Comparison of ENCODE assay signal across 12 mouse cellular contexts in the genomic region with DNA sequence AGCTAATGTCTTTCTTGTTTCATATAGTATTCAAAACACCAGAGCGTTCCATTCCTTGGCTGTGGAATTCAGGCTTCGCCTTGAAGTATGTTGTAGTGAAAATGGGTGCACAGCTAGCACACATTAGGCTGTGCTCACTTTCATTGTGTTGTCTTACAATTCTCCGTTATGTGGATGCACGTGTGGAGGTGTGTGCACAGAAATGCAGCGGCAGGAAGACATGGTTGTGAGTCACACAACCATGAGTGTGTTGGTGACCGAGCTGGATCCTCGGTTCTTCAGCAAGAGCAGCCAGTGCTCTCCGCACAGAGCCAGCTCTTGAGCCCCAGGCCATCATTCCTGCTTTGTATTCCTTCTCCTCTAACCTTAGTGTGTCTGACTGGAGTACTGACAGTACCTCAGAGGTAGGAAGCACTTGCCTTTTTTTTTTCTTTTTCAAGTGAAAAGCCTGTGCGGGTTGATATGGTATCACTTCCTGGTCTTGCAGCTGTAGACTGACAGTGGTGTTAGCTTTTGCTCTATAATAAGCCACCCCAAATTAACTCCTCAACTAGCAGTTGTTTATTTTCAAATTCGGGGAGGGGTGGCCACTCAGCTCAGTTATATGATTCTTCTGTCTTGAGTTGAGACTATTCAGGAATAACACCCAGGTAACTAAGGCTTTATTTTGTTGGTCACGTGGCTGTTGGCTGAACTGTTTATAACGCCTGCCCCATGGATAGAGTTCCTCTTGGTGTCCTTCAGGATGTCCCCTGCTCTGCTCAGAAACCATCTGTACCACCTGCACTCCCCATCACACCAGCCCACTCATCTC. TPM values are rescaled to one million over a fixed set of nuclear protein-coding genes. Genes with fewer than 3 reads are reported as not detected.
DNase-seq lines count a peak whose midpoint lies in the region; ATAC-seq and TF ChIP-seq lines count a peak whose summit lies in the region.
"Had no signal": no experiment of that assay in that cellular context is flagged by ENCODE, and none has a peak within 500 bp of the region (broad histone marks: within the 10 kb centered on the region; RNA-seq: fewer than 3 reads in every experiment).

No protein-coding gene starts in this region.

- H3K9ac ChIP-seq in embryonic facial prominence, embryonic 15.5 days, result no peak overlapping the region
- H3K9ac ChIP-seq: embryonic facial prominence, embryonic 13.5 days; hindbrain, embryonic 15.5 days; neural tube, embryonic 13.5 days had no signal

- no peak overlapping the region for H3K4me3 ChIP-seq in embryonic facial prominence, embryonic 15.5 days (replicated peaks)
- H3K4me3 ChIP-seq in embryonic facial prominence, embryonic 10.5 days, result no peak overlapping the region
- peak overlapping the region; percentile 1; the same call in 1 of the 2 replicates for H3K4me3 ChIP-seq in spleen, adult 2 months (ENCODE audit: extremely low read depth, insufficient read depth, insufficient read length)
- H3K4me3 ChIP-seq: embryonic facial prominence, embryonic 13.5 days; hindbrain, embryonic 15.5 days; limb, embryonic 10.5 days; neural tube, embryonic 13.5 days had no signal

- no peak overlapping the region for H3K4me2 ChIP-seq in embryonic facial prominence, embryonic 15.5 days (replicated peaks)
- H3K4me2 ChIP-seq: embryonic facial prominence, embryonic 13.5 days; hindbrain, embryonic 15.5 days; neural tube, embryonic 13.5 days had no signal

- H3K9me3 ChIP-seq in embryonic facial prominence, embryonic 15.5 days (replicated peaks), result no peaks in the 10 kb centered on the region
- H3K9me3 ChIP-seq in embryonic facial prominence, embryonic 10.5 days, result no peaks in the 10 kb centered on the region
- H3K9me3 ChIP-seq: embryonic facial prominence, embryonic 13.5 days; hindbrain, embryonic 15.5 days; limb, embryonic 10.5 days; neural tube, embryonic 13.5 days had no signal

- H3K4me1 ChIP-seq in embryonic facial prominence, embryonic 15.5 days, result peaks cover 26% of the 10 kb centered on the region
- peaks cover 22% of the 10 kb centered on the region for H3K4me1 ChIP-seq in embryonic facial prominence, embryonic 10.5 days
- peaks cover 23% of the 10 kb centered on the region for H3K4me1 ChIP-seq in spleen, adult 2 months (ENCODE audit: control insufficient read depth, insufficient read depth, insufficient read length)

- TF ChIP-seq POLR2A in spleen, adult 2 months (IDR thresholded peaks at IDR 0.05; ENCODE audit: low read depth, low read length), result no peak

- 67% methylated on average over 12 of the region's 12 CpGs for WGBS in embryonic facial prominence, embryonic 15.5 days
- WGBS in embryonic facial prominence, embryonic 10.5 days, result 79% methylated on average over 12 of the region's 12 CpGs
- 46% methylated on average over 12 of the region's 12 CpGs for WGBS in spleen, adult 2 months

- no peak for TF ChIP-seq CTCF in spleen, adult 2 months (IDR thresholded peaks at IDR 0.05; ENCODE audit: extremely low read depth, insufficient read depth, insufficient read length, insufficient replicate concordance)

- H3K27me3 ChIP-seq in embryonic facial prominence, embryonic 15.5 days, result no peaks in the 10 kb centered on the region
- no peaks in the 10 kb centered on the region for H3K27me3 ChIP-seq in embryonic facial prominence, embryonic 10.5 days (replicated peaks; ENCODE audit: low read depth, poor library complexity, severe bottlenecking)
- no peaks in the 10 kb centered on the region for H3K27me3 ChIP-seq in spleen, adult 2 months (ENCODE audit: control insufficient read depth, insufficient read depth, low read length)
- H3K27me3 ChIP-seq in splenic B cell, adult 2 months (ENCODE audit: control insufficient read depth, insufficient read depth, low read length, poor library complexity, severe bottlenecking), result no peaks in the 10 kb centered on the region
- H3K27me3 ChIP-seq: embryonic facial prominence, embryonic 13.5 days; hindbrain, embryonic 15.5 days; neural tube, embryonic 13.5 days had no signal

- DNase-seq in embryonic facial prominence, embryonic 10.5 days (ENCODE audit: low spot score), result no peak
- no peak for DNase-seq in spleen, adult 2 months (ENCODE audit: low read depth in 1 of 2, low spot score in 2 of 2)
- DNase-seq in spleen, postnatal 4 days (ENCODE audit: low spot score in 2 of 2), result no peak
- DNase-seq in induced T-regulatory cell, adult 2 months (ENCODE audit: low read depth), result peak; percentile 25
- peak; percentile 66 for DNase-seq in splenic B cell, adult 2 months (ENCODE audit: low read depth, low spot score)
- no peak for DNase-seq in urinary bladder, postnatal 25 days (ENCODE audit: low spot score)
- DNase-seq in cerebellum, adult 11-12 months, result no peak

- H3K36me3 ChIP-seq in embryonic facial prominence, embryonic 15.5 days, result no peaks in the 10 kb centered on the region
- no peaks in the 10 kb centered on the region for H3K36me3 ChIP-seq in embryonic facial prominence, embryonic 10.5 days (replicated peaks)
- H3K36me3 ChIP-seq in spleen, adult 2 months (ENCODE audit: control insufficient read depth, insufficient read depth, low read length), result no peaks in the 10 kb centered on the region
- no peaks in the 10 kb centered on the region for H3K36me3 ChIP-seq in splenic B cell, adult 2 months (ENCODE audit: control insufficient read depth, insufficient read depth, low read length, poor library complexity, severe bottlenecking)
- H3K36me3 ChIP-seq: embryonic facial prominence, embryonic 13.5 days; hindbrain, embryonic 15.5 days; limb, embryonic 10.5 days; neural tube, embryonic 13.5 days had no signal

- H3K27ac ChIP-seq in embryonic facial prominence, embryonic 15.5 days (replicated peaks), result peak overlapping the region; percentile 19; the same call in 1 of the 2 replicates
- no peak overlapping the region for H3K27ac ChIP-seq in embryonic facial prominence, embryonic 10.5 days (replicated peaks)
- H3K27ac ChIP-seq in spleen, adult 2 months (ENCODE audit: insufficient read depth, low read length), result peak overlapping the region; percentile 53
- H3K27ac ChIP-seq: embryonic facial prominence, embryonic 13.5 days; hindbrain, embryonic 15.5 days; limb, embryonic 10.5 days had no signal

- no peak for ATAC-seq in embryonic facial prominence, embryonic 15.5 days (ENCODE audit: insufficient number of reproducible peaks, low FRiP score, low TSS enrichment, low read depth)

RNA-seq across cellular contexts. Expression of a gene that starts 48.2 kb away (rescaled TPM):
- polyA plus RNA-seq in embryonic facial prominence, embryonic 15.5 days (2015; fragmentation: Nextera tagmentation; extraction: Ambion mirVana), result 84.2 and 93.6 TPM in 2 replicates
- 54.8 and 58.6 TPM in 2 replicates for polyA plus RNA-seq in embryonic facial prominence, embryonic 10.5 days (2016; fragmentation: Nextera tagmentation; extraction: Ambion mirVana)
- polyA plus RNA-seq in spleen, adult 2 months (2012; rRNA removed), result 6.6 and 6.9 TPM in 2 replicates

Comparison
In these comparisons a context has a peak if more than half of its experiments do, and no peak if none do; other contexts are left out.
1. DNase-seq: peak in induced T-regulatory cell, adult 2 months (single experiment) and splenic B cell, adult 2 months (single experiment); none in embryonic facial prominence, embryonic 10.5 days (single experiment), spleen, adult 2 months (0 of 2), spleen, postnatal 4 days (0 of 2), urinary bladder, postnatal 25 days (single experiment) and cerebellum, adult 11-12 months (single experiment).